Mouse (Mus musculus): ENCODE measurements around the gene Gm20388. TPM values are rescaled to one million over a fixed set of nuclear protein-coding genes. Genes with fewer than 3 reads are reported as not detected.

The Gm20388 gene
- polyA plus RNA-seq, 1 experiment from 2014 or later = not detected

GRCm38 (mm10) chr8:123889797-123890196, 3979.2 kb downstream of the Gm20388 start:
- no peak overlapping the region for H3K4me2 ChIP-seq
- DNase-seq (no peak), ATAC-seq (ENCODE audit: low read depth) (no peak)
- H3K4me3 ChIP-seq (replicated peaks) = no peak overlapping the region
- H3K27me3 ChIP-seq = peaks cover 91% of the 10 kb centered on the region
- H3K9ac ChIP-seq = no peak overlapping the region
- peaks cover 7% of the 10 kb centered on the region for H3K4me1 ChIP-seq (replicated peaks)
- H3K27ac ChIP-seq = no peak overlapping the region
- WGBS (ENCODE audit: insufficient replicate concordance) = 46% methylated on average over 4 of the region's 4 CpGs
- no peaks in the 10 kb centered on the region for H3K9me3 ChIP-seq (replicated peaks)
- no peaks in the 10 kb centered on the region for H3K36me3 ChIP-seq

GRCm38 (mm10) chr8:123891271-123891670, 3980.6 kb downstream of the Gm20388 start:
- H3K27me3 ChIP-seq = peaks cover 91% of the 10 kb centered on the region
- 0 out of 2 replicates have a peak overlapping the region, but pooled peaks have one; percentile 21 for H3K4me2 ChIP-seq
- H3K9ac ChIP-seq = no peak overlapping the region
- no peaks in the 10 kb centered on the region for H3K9me3 ChIP-seq (replicated peaks)
- DNase-seq = no peak
- H3K4me1 ChIP-seq (replicated peaks) = peaks cover 7% of the 10 kb centered on the region
- no peak for ATAC-seq (ENCODE audit: low read depth)
- no peak overlapping the region for H3K27ac ChIP-seq
- WGBS (ENCODE audit: insufficient replicate concordance) = 1% methylated on average over 11 of the region's 11 CpGs
- no peak overlapping the region for H3K4me3 ChIP-seq (replicated peaks)
- H3K36me3 ChIP-seq = no peaks in the 10 kb centered on the region

DNA sequence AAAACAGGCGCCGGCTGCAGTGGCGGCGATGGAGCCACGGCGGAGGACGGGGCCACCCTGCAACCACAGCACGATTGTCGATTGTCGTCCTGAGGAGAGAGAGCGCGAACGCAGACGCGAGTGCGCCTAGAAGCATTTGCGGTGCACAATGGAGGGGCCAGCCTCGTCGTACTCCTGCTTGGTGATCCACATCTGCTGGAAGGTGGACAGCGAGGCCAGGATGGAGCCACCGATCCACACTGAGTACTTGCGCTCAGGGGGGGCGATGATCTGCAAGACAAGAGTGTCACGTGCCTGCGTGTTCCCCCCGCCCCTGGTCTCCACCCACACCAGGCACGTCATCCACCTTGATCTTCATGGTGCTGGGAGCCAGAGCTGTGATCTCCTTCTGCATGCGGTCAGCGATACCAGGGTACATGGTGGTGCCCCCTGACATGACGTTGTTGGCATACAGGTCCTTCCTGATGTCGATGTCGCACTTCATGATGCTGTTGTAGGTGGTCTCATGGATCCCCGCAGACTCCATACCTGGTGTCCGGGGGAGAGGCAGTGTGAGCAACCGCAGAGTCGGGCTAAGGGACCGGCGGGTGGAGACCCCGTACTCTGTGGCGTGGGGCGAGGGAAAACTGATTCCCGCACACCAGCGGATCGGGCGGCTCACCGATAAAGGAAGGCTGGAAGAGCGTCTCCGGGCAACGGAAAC, 3981.4 kb downstream of the Gm20388 start:
- DNase-seq (no peak), ATAC-seq (ENCODE audit: low read depth) (no peak)
- Histone ChIP-seq H3K9ac (no peak overlapping the region), H3K4me2 (peak overlapping the region; percentile 21; the same call in 1 of the 2 replicates), H3K9me3 (replicated peaks) (no peaks in the 10 kb centered on the region), H3K36me3 (0 out of 2 replicates have a peak, but pooled peaks cover 2% of the 10 kb centered on the region), H3K4me3 (replicated peaks) (no peak overlapping the region), H3K27me3 (peaks cover 91% of the 10 kb centered on the region), H3K27ac (no peak overlapping the region), H3K4me1 (replicated peaks) (peaks cover 7% of the 10 kb centered on the region)
- 4% methylated on average over 49 of the region's 49 CpGs for WGBS (ENCODE audit: insufficient replicate concordance)

GRCm38 (mm10) chr8:123892586-123893155, 3982.0 kb downstream of the Gm20388 start:
- no peak overlapping the region for H3K4me2 ChIP-seq

DNA sequence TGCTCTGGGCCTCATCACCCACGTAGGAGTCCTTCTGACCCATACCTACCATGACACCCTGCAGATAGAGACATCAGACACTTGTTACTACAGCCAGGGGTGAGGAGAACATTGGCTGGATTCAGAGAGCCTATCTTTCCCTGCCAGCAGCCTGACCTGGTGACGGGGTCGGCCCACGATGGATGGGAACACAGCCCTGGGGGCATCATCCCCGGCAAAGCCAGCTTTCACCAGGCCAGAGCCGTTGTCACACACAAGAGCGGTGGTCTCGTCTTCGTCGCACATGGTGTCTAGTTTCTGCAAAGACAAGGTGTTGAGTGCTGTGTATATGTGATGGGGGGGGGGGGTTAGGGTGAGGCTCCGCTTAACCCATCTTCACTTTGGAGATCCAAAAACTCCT, 3982.8 kb downstream of the Gm20388 start:
- DNase-seq (no peak), ATAC-seq (ENCODE audit: low read depth) (no peak)
- no peak overlapping the region for H3K9ac ChIP-seq
- H3K4me3 ChIP-seq (replicated peaks) = no peak overlapping the region
- no peak overlapping the region for H3K4me2 ChIP-seq
- peaks cover 87% of the 10 kb centered on the region for H3K27me3 ChIP-seq
- H3K9me3 ChIP-seq (replicated peaks) = no peaks in the 10 kb centered on the region
- WGBS (ENCODE audit: insufficient replicate concordance) = 71% methylated on average over 11 of the region's 11 CpGs
- H3K4me1 ChIP-seq (replicated peaks) = peaks cover 7% of the 10 kb centered on the region
- H3K36me3 ChIP-seq = peaks cover 4% of the 10 kb centered on the region
- H3K27ac ChIP-seq = no peak overlapping the region

More at GRCm38 (mm10) chr8:123892586-123893155, 3982.0 kb downstream of the Gm20388 start:
- Histone ChIP-seq H3K4me3 (replicated peaks) (no peak overlapping the region), H3K9ac (no peak overlapping the region), H3K9me3 (replicated peaks) (no peaks in the 10 kb centered on the region), H3K27me3 (peaks cover 87% of the 10 kb centered on the region), H3K4me1 (replicated peaks) (peaks cover 7% of the 10 kb centered on the region), H3K36me3 (peaks cover 3% of the 10 kb centered on the region; the same call in 1 of the 2 replicates), H3K27ac (no peak overlapping the region)
- DNase-seq = no peak
- ATAC-seq (ENCODE audit: low read depth) = no peak
- 15% methylated on average over 30 of the region's 30 CpGs for WGBS (ENCODE audit: insufficient replicate concordance)

GRCm38 (mm10) chr8:123894502-123895097, 3984.0 kb downstream of the Gm20388 start, which contains the start of gene Acta1:
Gene Acta1 (minus strand): TSS chr8:123894751.
- no peak within 1 kb of the TSS for H3K9ac ChIP-seq
- peaks cover 7% of the 10 kb centered on the region for H3K4me1 ChIP-seq (replicated peaks)
- ATAC-seq (ENCODE audit: low read depth) (no peak), DNase-seq (no peak)
- H3K9me3 ChIP-seq (replicated peaks) = no peaks in the 10 kb centered on the region
- H3K4me2 ChIP-seq = no peak within 1 kb of the TSS
- WGBS (ENCODE audit: insufficient replicate concordance) = 21% methylated on average over 15 of the region's 15 CpGs
- no peak within 1 kb of the TSS for H3K27ac ChIP-seq
- H3K4me3 ChIP-seq (replicated peaks) = no peak within 1 kb of the TSS
- H3K27me3 ChIP-seq = peaks cover 76% of the 10 kb centered on the region
- peaks cover 16% of the 10 kb centered on the region for H3K36me3 ChIP-seq

DNA sequence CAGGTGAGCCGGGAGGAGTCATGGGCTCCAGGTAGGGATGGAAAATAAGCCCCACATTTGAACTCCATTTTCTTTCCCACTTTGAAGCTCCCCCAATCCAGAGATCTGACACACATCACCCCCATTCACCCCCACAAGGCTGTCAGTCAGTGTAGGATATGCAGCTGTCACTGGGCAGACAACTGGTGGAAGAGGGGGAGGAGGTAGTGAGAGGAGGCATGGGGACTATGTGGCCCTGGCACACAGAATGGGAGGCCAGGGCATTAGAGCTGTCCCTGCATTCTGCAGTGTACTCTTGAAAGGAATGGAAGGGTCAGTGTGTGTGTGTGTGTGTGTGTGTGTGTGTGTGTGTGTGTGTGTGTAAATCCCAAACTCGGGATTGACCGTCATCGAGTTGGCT, 3984.6 kb downstream of the Gm20388 start:
- Histone ChIP-seq H3K4me1 (replicated peaks) (peaks cover 7% of the 10 kb centered on the region), H3K4me2 (no peak overlapping the region), H3K9ac (no peak overlapping the region), H3K9me3 (replicated peaks) (no peaks in the 10 kb centered on the region), H3K27me3 (peaks cover 69% of the 10 kb centered on the region), H3K27ac (no peak overlapping the region), H3K4me3 (replicated peaks) (no peak overlapping the region), H3K36me3 (peaks cover 21% of the 10 kb centered on the region)
- ATAC-seq (ENCODE audit: low read depth) (no peak), DNase-seq (no peak)
- WGBS (ENCODE audit: insufficient replicate concordance) = 66% methylated on average over 4 of the region's 4 CpGs

DNA sequence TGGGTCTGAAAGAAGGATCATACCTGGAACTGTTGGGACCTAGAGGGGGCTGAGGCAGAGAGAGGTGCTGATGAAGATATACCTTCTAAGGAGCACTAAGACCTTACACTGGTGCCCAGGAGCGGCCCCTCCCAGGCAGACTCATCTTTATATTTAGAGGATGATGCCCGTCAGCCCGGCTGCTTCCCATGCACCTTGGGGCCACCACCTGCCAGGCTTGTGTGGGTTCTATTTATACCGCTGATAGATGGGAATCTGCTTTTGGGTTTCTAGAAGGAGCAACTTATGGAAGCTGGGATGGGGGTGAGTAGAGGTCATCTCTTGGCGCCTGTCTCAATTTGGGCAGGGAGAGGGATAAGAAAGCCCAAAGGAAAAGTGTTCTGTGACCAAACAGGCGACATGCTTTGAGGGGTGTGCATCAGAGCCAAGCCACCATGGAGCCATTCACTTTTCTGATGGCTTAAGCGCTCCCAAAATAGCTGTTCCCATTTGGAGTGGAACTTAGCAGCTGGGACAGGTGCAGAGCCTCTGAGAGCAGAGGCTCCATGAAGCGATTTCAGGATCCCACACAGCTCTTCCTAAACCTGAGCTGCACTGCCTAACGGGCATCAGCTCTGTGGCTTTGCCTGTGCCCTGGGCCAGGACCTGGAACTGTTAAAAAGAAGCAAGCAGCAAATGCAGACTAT, 3985.2 kb downstream of the Gm20388 start:
- Histone ChIP-seq H3K27me3 (peaks cover 63% of the 10 kb centered on the region), H3K27ac (no peak overlapping the region), H3K9me3 (replicated peaks) (no peaks in the 10 kb centered on the region), H3K4me1 (replicated peaks) (peaks cover 7% of the 10 kb centered on the region), H3K4me2 (no peak overlapping the region), H3K36me3 (peaks cover 27% of the 10 kb centered on the region), H3K4me3 (replicated peaks) (no peak overlapping the region), H3K9ac (no peak overlapping the region)
- ATAC-seq (ENCODE audit: low read depth) = no peak
- DNase-seq = no peak
- WGBS (ENCODE audit: insufficient replicate concordance) = 61% methylated on average over 9 of the region's 9 CpGs

DNA sequence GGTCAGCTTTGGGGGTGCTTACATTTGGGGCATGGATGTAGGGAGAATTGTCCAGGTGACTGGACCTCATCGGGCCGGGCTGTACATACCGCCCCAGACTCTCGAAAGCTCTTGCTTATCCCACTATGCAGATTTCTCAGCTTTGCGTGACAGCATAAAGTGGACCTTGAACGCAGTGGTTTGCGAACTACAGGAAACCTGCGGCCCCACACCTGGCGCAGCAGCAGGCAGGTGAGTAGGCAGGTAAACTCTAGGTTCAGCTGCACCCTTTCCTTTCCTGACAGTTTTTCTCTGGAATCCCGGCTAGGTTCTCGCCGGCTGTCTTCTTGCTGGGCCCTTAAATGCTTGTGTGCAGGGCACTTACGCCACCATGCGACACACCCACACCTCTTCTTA, 3985.7 kb downstream of the Gm20388 start:
- Histone ChIP-seq H3K36me3 (peaks cover 32% of the 10 kb centered on the region), H3K9me3 (replicated peaks) (no peaks in the 10 kb centered on the region), H3K4me3 (replicated peaks) (no peak overlapping the region), H3K9ac (no peak overlapping the region), H3K4me1 (replicated peaks) (peaks cover 7% of the 10 kb centered on the region), H3K4me2 (no peak overlapping the region), H3K27ac (no peak overlapping the region), H3K27me3 (peaks cover 58% of the 10 kb centered on the region)
- ATAC-seq (ENCODE audit: low read depth) (no peak), DNase-seq (no peak)
- 64% methylated on average over 14 of the region's 14 CpGs for WGBS (ENCODE audit: insufficient replicate concordance)

- Histone ChIP-seq H3K27ac (no peak overlapping the region), H3K4me1 (replicated peaks) (peaks cover 5% of the 10 kb centered on the region), H3K4me2 (no peak overlapping the region), H3K27me3 (peaks cover 54% of the 10 kb centered on the region), H3K9me3 (replicated peaks) (no peaks in the 10 kb centered on the region), H3K36me3 (peaks cover 36% of the 10 kb centered on the region), H3K4me3 (replicated peaks) (no peak overlapping the region), H3K9ac (no peak overlapping the region)
- DNase-seq (no peak), ATAC-seq (ENCODE audit: low read depth) (no peak)
- WGBS (ENCODE audit: insufficient replicate concordance) = 52% methylated on average over 10 of the region's 10 CpGs
Measured at GRCm38 (mm10) chr8:123896774-123897173, 3986.1 kb downstream of the Gm20388 start.

DNA sequence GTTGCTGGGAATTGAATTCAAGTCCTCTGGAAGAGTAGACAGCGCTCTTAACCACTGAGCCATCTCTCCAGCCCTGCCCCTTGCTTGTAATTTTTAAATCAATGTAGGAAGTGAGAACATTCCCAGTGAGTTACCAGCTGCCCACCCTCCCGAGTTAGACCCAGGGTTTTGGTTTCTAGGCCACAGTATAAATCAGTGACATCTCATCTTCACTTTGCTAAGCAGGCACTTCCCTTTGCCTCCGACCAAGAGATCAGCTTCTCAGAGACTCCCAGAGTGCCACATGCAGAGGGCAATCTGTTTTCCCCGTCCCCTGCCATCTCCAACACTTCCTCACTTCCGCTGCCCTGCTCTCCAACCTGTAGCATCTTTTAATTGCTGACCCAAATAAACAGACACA, 3987.9 kb downstream of the Gm20388 start:
- no peak for DNase-seq
- Histone ChIP-seq H3K4me3 (replicated peaks) (no peak overlapping the region), H3K27ac (no peak overlapping the region), H3K4me1 (replicated peaks) (no peaks in the 10 kb centered on the region), H3K9me3 (replicated peaks) (no peaks in the 10 kb centered on the region), H3K4me2 (no peak overlapping the region), H3K36me3 (peaks cover 54% of the 10 kb centered on the region), H3K27me3 (peaks cover 36% of the 10 kb centered on the region), H3K9ac (no peak overlapping the region)
- ATAC-seq (ENCODE audit: low read depth) = no peak
- 85% methylated on average over 5 of the region's 5 CpGs for WGBS (ENCODE audit: insufficient replicate concordance)

Data from liver, embryonic 13.5 days (tissue).